Mouse (Mus musculus): ENCODE data around the gene Polr3b. TPM values are rescaled to one million over a fixed set of nuclear protein-coding genes. Genes with fewer than 3 reads are reported as not detected.

Gene Polr3b
- polyA plus RNA-seq, 1 experiment from 2014 or later: 16.9 TPM

- Histone ChIP-seq H3K36me3 (ENCODE audit: control insufficient read depth, insufficient read depth, low read length) (peaks cover 3% of the 10 kb centered on the region; the same call in 1 of the 2 replicates), H3K4me1 (replicated peaks; ENCODE audit: control insufficient read depth, insufficient read depth, low read length) (peaks cover 6% of the 10 kb centered on the region; the same call in 1 of the 2 replicates), H3K27ac (ENCODE audit: low read depth, low read length) (no peak overlapping the region), H3K27me3 (ENCODE audit: control insufficient read depth, insufficient read depth, low read length) (peaks cover 2% of the 10 kb centered on the region; the same call in 1 of the 2 replicates), H3K4me2 (ENCODE audit: low read depth, low read length, severe bottlenecking) (no peak overlapping the region), H3K9ac (ENCODE audit: low read length) (no peak overlapping the region), H3K4me3 (ENCODE audit: low read depth, low read length) (no peak overlapping the region), H3K9me3 (ENCODE audit: control insufficient read depth, low read length) (no peaks in the 10 kb centered on the region)
- 88% methylated on average over 1 of the region's 1 CpGs for WGBS
- DNase-seq (ENCODE audit: low spot score): no peak
- ATAC-seq (replicated peaks; ENCODE audit: low FRiP score): no peak
Measured at GRCm38 (mm10) chr10:84702115-84702514, 80.0 kb downstream of the Polr3b start.

GRCm38 (mm10) chr10:84704594-84704993 lies 82.5 kb downstream of the Polr3b start:
- Histone ChIP-seq H3K9me3 (ENCODE audit: control insufficient read depth, low read length) (no peaks in the 10 kb centered on the region), H3K36me3 (ENCODE audit: control insufficient read depth, insufficient read depth, low read length) (no peaks in the 10 kb centered on the region; the same call in 1 of the 2 replicates), H3K4me3 (ENCODE audit: low read depth, low read length) (no peak overlapping the region), H3K4me2 (ENCODE audit: low read depth, low read length, severe bottlenecking) (no peak overlapping the region), H3K27me3 (ENCODE audit: control insufficient read depth, insufficient read depth, low read length) (peaks cover 10% of the 10 kb centered on the region), H3K9ac (ENCODE audit: low read length) (no peak overlapping the region), H3K4me1 (replicated peaks; ENCODE audit: control insufficient read depth, insufficient read depth, low read length) (peaks cover 10% of the 10 kb centered on the region; the same call in 1 of the 2 replicates), H3K27ac (ENCODE audit: low read depth, low read length) (no peak overlapping the region)
- WGBS: 94% methylated on average over 1 of the region's 1 CpGs
- DNase-seq (ENCODE audit: low spot score): no peak
- ATAC-seq (replicated peaks; ENCODE audit: low FRiP score): no peak

- no peak overlapping the region for H3K4me3 ChIP-seq (ENCODE audit: low read depth, low read length)
- H3K9me3 ChIP-seq (ENCODE audit: control insufficient read depth, low read length): no peaks in the 10 kb centered on the region
- H3K9ac ChIP-seq (ENCODE audit: low read length): no peak overlapping the region
- peaks cover 14% of the 10 kb centered on the region; the same call in 1 of the 2 replicates for H3K4me1 ChIP-seq (replicated peaks; ENCODE audit: control insufficient read depth, insufficient read depth, low read length)
- ATAC-seq (replicated peaks; ENCODE audit: low FRiP score) (no peak), DNase-seq (ENCODE audit: low spot score) (no peak)
- no peak overlapping the region for H3K4me2 ChIP-seq (ENCODE audit: low read depth, low read length, severe bottlenecking)
- H3K27ac ChIP-seq (ENCODE audit: low read depth, low read length): no peak overlapping the region
- H3K27me3 ChIP-seq (ENCODE audit: control insufficient read depth, insufficient read depth, low read length): peaks cover 10% of the 10 kb centered on the region
- H3K36me3 ChIP-seq (ENCODE audit: control insufficient read depth, insufficient read depth, low read length): no peaks in the 10 kb centered on the region
- WGBS: 94% methylated on average over 7 of the region's 7 CpGs
Measured at GRCm38 (mm10) chr10:84705234-84705633, 83.1 kb downstream of the Polr3b start.

GRCm38 (mm10) chr10:84706543-84706942 lies 84.5 kb downstream of the Polr3b start:
- Histone ChIP-seq H3K4me2 (ENCODE audit: low read depth, low read length, severe bottlenecking) (no peak overlapping the region), H3K4me1 (replicated peaks; ENCODE audit: control insufficient read depth, insufficient read depth, low read length) (peaks cover 14% of the 10 kb centered on the region; the same call in 1 of the 2 replicates), H3K4me3 (ENCODE audit: low read depth, low read length) (no peak overlapping the region), H3K27ac (ENCODE audit: low read depth, low read length) (no peak overlapping the region), H3K27me3 (ENCODE audit: control insufficient read depth, insufficient read depth, low read length) (peaks cover 10% of the 10 kb centered on the region), H3K36me3 (ENCODE audit: control insufficient read depth, insufficient read depth, low read length) (no peaks in the 10 kb centered on the region), H3K9ac (ENCODE audit: low read length) (no peak overlapping the region), H3K9me3 (ENCODE audit: control insufficient read depth, low read length) (no peaks in the 10 kb centered on the region)
- ATAC-seq (replicated peaks; ENCODE audit: low FRiP score) (no peak), DNase-seq (ENCODE audit: low spot score) (no peak)
- WGBS: 41% methylated on average over 8 of the region's 8 CpGs

- Histone ChIP-seq H3K27me3 (ENCODE audit: control insufficient read depth, insufficient read depth, low read length) (peaks cover 10% of the 10 kb centered on the region), H3K4me2 (ENCODE audit: low read depth, low read length, severe bottlenecking) (no peak overlapping the region), H3K9me3 (ENCODE audit: control insufficient read depth, low read length) (no peaks in the 10 kb centered on the region), H3K27ac (ENCODE audit: low read depth, low read length) (no peak overlapping the region), H3K4me3 (ENCODE audit: low read depth, low read length) (no peak overlapping the region), H3K36me3 (ENCODE audit: control insufficient read depth, insufficient read depth, low read length) (no peaks in the 10 kb centered on the region), H3K9ac (ENCODE audit: low read length) (no peak overlapping the region), H3K4me1 (replicated peaks; ENCODE audit: control insufficient read depth, insufficient read depth, low read length) (peaks cover 14% of the 10 kb centered on the region; the same call in 1 of the 2 replicates)
- DNase-seq (ENCODE audit: low spot score): no peak
- ATAC-seq (replicated peaks; ENCODE audit: low FRiP score): no peak
- WGBS: 18% methylated on average over 6 of the region's 6 CpGs
Measured at GRCm38 (mm10) chr10:84707226-84707625, 85.1 kb downstream of the Polr3b start.

GRCm38 (mm10) chr10:84707752-84708530 lies 85.8 kb downstream of the Polr3b start:
- Histone ChIP-seq H3K4me2 (ENCODE audit: low read depth, low read length, severe bottlenecking) (no peak overlapping the region), H3K9me3 (ENCODE audit: control insufficient read depth, low read length) (no peaks in the 10 kb centered on the region), H3K36me3 (ENCODE audit: control insufficient read depth, insufficient read depth, low read length) (no peaks in the 10 kb centered on the region), H3K27me3 (ENCODE audit: control insufficient read depth, insufficient read depth, low read length) (peaks cover 10% of the 10 kb centered on the region), H3K27ac (ENCODE audit: low read depth, low read length) (no peak overlapping the region), H3K4me1 (replicated peaks; ENCODE audit: control insufficient read depth, insufficient read depth, low read length) (peaks cover 14% of the 10 kb centered on the region; the same call in 1 of the 2 replicates), H3K9ac (ENCODE audit: low read length) (no peak overlapping the region), H3K4me3 (ENCODE audit: low read depth, low read length) (no peak overlapping the region)
- ATAC-seq (replicated peaks; ENCODE audit: low FRiP score): no peak
- DNase-seq (ENCODE audit: low spot score): no peak
- WGBS: 15% methylated on average over 14 of the region's 14 CpGs

GRCm38 (mm10) chr10:84710192-84710591 lies 88.1 kb downstream of the Polr3b start:
- 31% methylated on average over 4 of the region's 4 CpGs for WGBS
- Histone ChIP-seq H3K4me3 (ENCODE audit: low read depth, low read length) (no peak overlapping the region), H3K36me3 (ENCODE audit: control insufficient read depth, insufficient read depth, low read length) (no peaks in the 10 kb centered on the region), H3K27me3 (ENCODE audit: control insufficient read depth, insufficient read depth, low read length) (peaks cover 10% of the 10 kb centered on the region), H3K9ac (ENCODE audit: low read length) (no peak overlapping the region), H3K4me1 (replicated peaks; ENCODE audit: control insufficient read depth, insufficient read depth, low read length) (peaks cover 14% of the 10 kb centered on the region; the same call in 1 of the 2 replicates), H3K4me2 (ENCODE audit: low read depth, low read length, severe bottlenecking) (no peak overlapping the region), H3K9me3 (ENCODE audit: control insufficient read depth, low read length) (no peaks in the 10 kb centered on the region), H3K27ac (ENCODE audit: low read depth, low read length) (no peak overlapping the region)
- no peak for ATAC-seq (replicated peaks; ENCODE audit: low FRiP score)
- no peak for DNase-seq (ENCODE audit: low spot score)

- peaks cover 10% of the 10 kb centered on the region for H3K27me3 ChIP-seq (ENCODE audit: control insufficient read depth, insufficient read depth, low read length)
- peaks cover 14% of the 10 kb centered on the region; the same call in 1 of the 2 replicates for H3K4me1 ChIP-seq (replicated peaks; ENCODE audit: control insufficient read depth, insufficient read depth, low read length)
- no peak overlapping the region for H3K27ac ChIP-seq (ENCODE audit: low read depth, low read length)
- H3K9ac ChIP-seq (ENCODE audit: low read length): no peak overlapping the region
- H3K9me3 ChIP-seq (ENCODE audit: control insufficient read depth, low read length): no peaks in the 10 kb centered on the region
- no peak overlapping the region for H3K4me3 ChIP-seq (ENCODE audit: low read depth, low read length)
- H3K4me2 ChIP-seq (ENCODE audit: low read depth, low read length, severe bottlenecking): no peak overlapping the region
- no peaks in the 10 kb centered on the region for H3K36me3 ChIP-seq (ENCODE audit: control insufficient read depth, insufficient read depth, low read length)
- ATAC-seq (replicated peaks; ENCODE audit: low FRiP score) (peak; percentile 67), DNase-seq (ENCODE audit: low spot score) (no peak)
- 20% methylated on average over 4 of the region's 4 CpGs for WGBS
Measured at GRCm38 (mm10) chr10:84710827-84711226, 88.7 kb downstream of the Polr3b start.
